Mouse (Mus musculus) heart, postnatal 0 days (tissue): ENCODE results near the gene Soat1. TPM values are rescaled to one million over a fixed set of nuclear protein-coding genes. Genes with fewer than 3 reads are reported as not detected.

ENCODE experiments used
- ATAC-seq: fragments of 200-750 bp; cut with Nextera tagmentation; 2 replicates; pipeline ENCODE4 v1.8.0; 2017; ENCODE audit warnings: low read depth, moderate number of reproducible peaks, moderate library complexity; ENCODE audit not compliant: insufficient read depth
- DNase-seq: peaks from one replicate; pipeline ENCODE4 v3.0.0-alpha.2; 2016; ENCODE audit warnings: low spot score
- H3K27ac ChIP-seq: fragments of 300-500 bp; sonication (generic); 2 replicates; pipeline ENCODE4 v1.5.1; 2014; ENCODE audit warnings: low read depth, mild to moderate bottlenecking
- H3K27me3 ChIP-seq: fragments of 300-500 bp; sonication (generic); 2 replicates; pipeline ENCODE4 v1.6.1; 2014; ENCODE audit warnings: low read length, mixed read lengths; ENCODE audit not compliant: control insufficient read depth, insufficient read depth
- H3K36me3 ChIP-seq: fragments of 300-500 bp; sonication (generic); replicated peaks from 2 replicates; pipeline ENCODE4 v1.6.1; 2014; ENCODE audit warnings: low read length, mixed read lengths; ENCODE audit not compliant: control insufficient read depth, insufficient read depth
- H3K4me1 ChIP-seq: fragments of 300-500 bp; sonication (generic); 2 replicates; pipeline ENCODE4 v1.6.1; 2014; ENCODE audit warnings: antibody characterized with exemption; ENCODE audit not compliant: control insufficient read depth, insufficient read depth
- H3K4me2 ChIP-seq: fragments of 300-500 bp; sonication (generic); 2 replicates; pipeline ENCODE4 v1.6.1; 2014; ENCODE audit warnings: low read depth, mild to moderate bottlenecking, low read length, moderate library complexity
- H3K4me3 ChIP-seq: fragments of 300-500 bp; sonication (generic); 2 replicates; pipeline ENCODE4 v1.5.1; 2014; ENCODE audit warnings: low read depth, low read length
- H3K9ac ChIP-seq: fragments of 300-500 bp; sonication (generic); replicated peaks from 2 replicates; pipeline ENCODE4 v1.6.1; 2014; ENCODE audit warnings: low read depth, low read length, mixed read lengths
- H3K9me3 ChIP-seq: fragments of 300-500 bp; sonication (generic); replicated peaks from 2 replicates; pipeline ENCODE4 v1.6.1; 2016; ENCODE audit warnings: low read length; ENCODE audit not compliant: control insufficient read depth
- CTCF ChIP-seq: IDR thresholded peaks from 2 replicates; pipeline ENCODE4 v1.5.1; 2016; ENCODE audit warnings: antibody characterized with exemption, control low read depth, low read depth
- EP300 ChIP-seq: IDR thresholded peaks from 2 replicates; pipeline ENCODE4 v1.6.1; 2016; ENCODE audit warnings: antibody characterized with exemption, low read depth
- WGBS: fragments of 180-500 bp; shearing (Covaris S2); extraction: QIAGEN DNeasy Blood & Tissue Kit; methylation state at CpG from one replicate; pipeline ENCODE4 v1.1.7; 2014; 5-methylcytosine and 5-hydroxymethylcytosine counted together
- polyA plus RNA-seq: library from polyadenylated mRNA; unstranded; fragments of >200 nt; fragmentation: Nextera tagmentation; extraction: Ambion mirVana; gene quantifications from 2 replicates; pipeline ENCODE4 v1.2.1, GENCODE M21; 2015
- total RNA-seq: library from RNA; depleted of rRNA; stranded (reverse); fragments of >200 nt; gene quantifications from 2 replicates; pipeline ENCODE4 v1.2.3, GENCODE M21; 2014; ENCODE audit warnings: low replicate concordance; rRNA removed

Soat1 gene
- total and polyA plus RNA-seq, 2 experiments from 2014 or later, result 8.6 to 47.3 TPM

- TF ChIP-seq EP300 (no peak), CTCF (no peak)
- H3K36me3 ChIP-seq, result no peaks in the 10 kb centered on the region
- no peaks in the 10 kb centered on the region for H3K9me3 ChIP-seq
- no peaks in the 10 kb centered on the region for H3K27me3 ChIP-seq
- H3K4me1 ChIP-seq, result no peaks in the 10 kb centered on the region
- ATAC-seq (no peak), DNase-seq (no peak)
- no peak overlapping the region for H3K4me3 ChIP-seq
- H3K27ac ChIP-seq, result no peak overlapping the region
- WGBS, result 76% methylated on average over 4 of the region's 4 CpGs
- no peak overlapping the region for H3K4me2 ChIP-seq
- no peak overlapping the region for H3K9ac ChIP-seq
Measured at GRCm38 (mm10) chr1:156386232-156386631, 87.9 kb downstream of the Soat1 start.

GRCm38 (mm10) chr1:156381217-156381616, 92.9 kb downstream of the Soat1 start:
- H3K27ac ChIP-seq, result no peak overlapping the region
- no peak for TF ChIP-seq EP300
- no peak for TF ChIP-seq CTCF
- no peaks in the 10 kb centered on the region for H3K36me3 ChIP-seq
- no peaks in the 10 kb centered on the region for H3K27me3 ChIP-seq
- no peak overlapping the region for H3K9ac ChIP-seq
- 71% methylated on average over 3 of the region's 3 CpGs for WGBS
- DNase-seq, result no peak
- H3K4me3 ChIP-seq, result no peak overlapping the region
- H3K4me2 ChIP-seq, result no peak overlapping the region
- no peaks in the 10 kb centered on the region for H3K4me1 ChIP-seq
- ATAC-seq, result no peak
- H3K9me3 ChIP-seq, result no peaks in the 10 kb centered on the region

Other genes with a start within 250 kb of the Soat1 start
- 0.31 TPM in 1 of 2 replicates, not detected in the other for gene Tdrd5, start 170.7 kb downstream of the Soat1 start, total RNA-seq
- gene Tdrd5, start 170.7 kb downstream of the Soat1 start, polyA plus RNA-seq, result 0.03 TPM in 1 of 2 replicates, not detected in the other
- gene Nphs2, start 163.6 kb downstream of the Soat1 start, total RNA-seq, result not detected in 2 replicates
- gene Nphs2, start 163.6 kb downstream of the Soat1 start, polyA plus RNA-seq, result 0.04 TPM in 1 of 2 replicates, not detected in the other
- 790 and 865 TPM in 2 replicates for gene Gm2000, start 108.3 kb downstream of the Soat1 start, total RNA-seq
- gene Gm2000, start 108.3 kb downstream of the Soat1 start, polyA plus RNA-seq, result 405 and 419 TPM in 2 replicates
- gene Axdnd1, start 53.2 kb downstream of the Soat1 start, total RNA-seq, result not detected in 2 replicates
- gene Axdnd1, start 53.2 kb downstream of the Soat1 start, polyA plus RNA-seq, result 0.04 TPM in 1 of 2 replicates, not detected in the other
- 9.1 and 13.9 TPM in 2 replicates for gene Gm10031, start 49.7 kb upstream of the Soat1 start, total RNA-seq
- 0.33 and 0.45 TPM in 2 replicates for gene Gm10031, start 49.7 kb upstream of the Soat1 start, polyA plus RNA-seq
- 11.7 and 12.9 TPM in 2 replicates for gene Abl2, start 84.5 kb upstream of the Soat1 start, total RNA-seq
- 1.7 and 2.0 TPM in 2 replicates for gene Abl2, start 84.5 kb upstream of the Soat1 start, polyA plus RNA-seq
- gene Tor3a, start 200.0 kb upstream of the Soat1 start, total RNA-seq, result 6.5 and 59.8 TPM in 2 replicates
- 7.1 and 7.6 TPM in 2 replicates for gene Tor3a, start 200.0 kb upstream of the Soat1 start, polyA plus RNA-seq
- 42.9 and 46.7 TPM in 2 replicates for gene Fam20b, start 244.8 kb upstream of the Soat1 start, total RNA-seq
- 17.8 and 20.9 TPM in 2 replicates for gene Fam20b, start 244.8 kb upstream of the Soat1 start, polyA plus RNA-seq